Mouse (Mus musculus) olfactory bulb, adult 2 months (tissue): ENCODE measurements around the gene Dnajb8. TPM values are rescaled to one million over a fixed set of nuclear protein-coding genes. Genes with fewer than 3 reads are reported as not detected.

Experiments used
- H3K27ac ChIP-seq: fragments of 200-500 bp; 2 replicates; pipeline ENCODE4 v1.5.1; 2012; ENCODE audit warnings: low read depth, low read length; ENCODE audit not compliant: insufficient read depth
- H3K4me1 ChIP-seq: fragments of 200-500 bp; 2 replicates; pipeline ENCODE4 v1.6.1; 2012; ENCODE audit warnings: low read length; ENCODE audit not compliant: control insufficient read depth, insufficient read depth
- H3K4me3 ChIP-seq: fragments of 200-500 bp; 2 replicates; pipeline ENCODE4 v1.5.1; 2012; ENCODE audit warnings: mild to moderate bottlenecking, low read depth, low read length, moderate library complexity; ENCODE audit not compliant: insufficient read depth
- CTCF ChIP-seq: fragments of 200-500 bp; IDR thresholded peaks from 2 replicates; pipeline ENCODE4 v1.5.1; 2012; ENCODE audit warnings: low read depth, mild to moderate bottlenecking, low read length, moderate library complexity; ENCODE audit not compliant: insufficient read depth
- POLR2A ChIP-seq: fragments of 200-500 bp; IDR thresholded peaks from 2 replicates; pipeline ENCODE4 v1.6.1; 2012; ENCODE audit warnings: mild to moderate bottlenecking, low read depth, low read length, moderate library complexity; ENCODE audit not compliant: insufficient read depth
- WGBS: fragments of 180-500 bp; shearing (Covaris S2); methylation state at CpG from one replicate; pipeline ENCODE4 v1.1.7; 2018; 5-methylcytosine and 5-hydroxymethylcytosine counted together
- polyA plus RNA-seq: library from polyadenylated mRNA; stranded (reverse); fragments of >200 nt; gene quantifications from 2 replicates; pipeline ENCODE4 v1.2.4, GENCODE M21; 2012; ENCODE audit warnings: low replicate concordance; ENCODE audit not compliant: missing spikeins, insufficient read depth, insufficient read length

The Dnajb8 gene
- not detected in 2 replicates for polyA plus RNA-seq

- TF ChIP-seq CTCF (no peak), POLR2A (no peak)
- 64% methylated on average over 10 of the region's 10 CpGs for WGBS
- no peak within 1 kb of the TSS for H3K4me3 ChIP-seq
- H3K4me1 ChIP-seq = no peaks in the 10 kb centered on the region
- no peak within 1 kb of the TSS for H3K27ac ChIP-seq
Measured at GRCm38 (mm10) chr6:88221968-88222367, at the start of gene Dnajb8. Gene Dnajb8, plus strand, starts transcription at chr6:88222268.

- 91% methylated on average over 3 of the region's 3 CpGs for WGBS
- Histone ChIP-seq H3K27ac (no peak overlapping the region), H3K4me3 (no peak overlapping the region), H3K4me1 (no peaks in the 10 kb centered on the region)
- TF ChIP-seq CTCF (no peak), POLR2A (no peak)
Measured at GRCm38 (mm10) chr6:88174191-88174590, 47.9 kb upstream of the Dnajb8 start.

GRCm38 (mm10) chr6:88174676-88175075 lies 47.4 kb upstream of the Dnajb8 start:
- H3K27ac ChIP-seq = no peak overlapping the region
- H3K4me3 ChIP-seq = no peak overlapping the region
- WGBS = 83% methylated on average over 2 of the region's 2 CpGs
- no peaks in the 10 kb centered on the region for H3K4me1 ChIP-seq
- TF ChIP-seq CTCF = no peak
- TF ChIP-seq POLR2A = no peak

GRCm38 (mm10) chr6:88184671-88185070 lies 37.4 kb upstream of the Dnajb8 start:
- peaks cover 4% of the 10 kb centered on the region; the same call in 1 of the 2 replicates for H3K4me1 ChIP-seq
- WGBS = 76% methylated on average over 4 of the region's 4 CpGs
- H3K4me3 ChIP-seq = no peak overlapping the region
- no peak overlapping the region for H3K27ac ChIP-seq
- TF ChIP-seq CTCF (no peak), POLR2A (no peak)

- WGBS = 70% methylated on average over 6 of the region's 6 CpGs
Measured at GRCm38 (mm10) chr6:88188148-88188547, 33.9 kb upstream of the Dnajb8 start.

GRCm38 (mm10) chr6:88189312-88190042 lies 32.6 kb upstream of the Dnajb8 start:
- TF ChIP-seq CTCF = peak; percentile 99
- no peak for TF ChIP-seq POLR2A
- WGBS = under 1% methylated on average over 56 of the region's 56 CpGs
- peaks cover 16% of the 10 kb centered on the region for H3K4me1 ChIP-seq
- H3K4me3 ChIP-seq = peak overlapping the region; percentile 55
- no peak overlapping the region for H3K27ac ChIP-seq

More at GRCm38 (mm10) chr6:88188148-88188547, 33.9 kb upstream of the Dnajb8 start:
- Histone ChIP-seq H3K4me1 (peaks cover 9% of the 10 kb centered on the region; the same call in 1 of the 2 replicates), H3K27ac (no peak overlapping the region), H3K4me3 (no peak overlapping the region)
- TF ChIP-seq CTCF (no peak), POLR2A (no peak)

GRCm38 (mm10) chr6:88190043-88190309 lies 32.1 kb upstream of the Dnajb8 start:
- Histone ChIP-seq H3K4me3 (peak overlapping the region; percentile 55), H3K27ac (no peak overlapping the region), H3K4me1 (peaks cover 16% of the 10 kb centered on the region)
- 9% methylated on average over 13 of the region's 13 CpGs for WGBS
- no peak for TF ChIP-seq CTCF
- no peak for TF ChIP-seq POLR2A

- TF ChIP-seq POLR2A (no peak), CTCF (no peak)
- H3K4me1 ChIP-seq = peaks cover 16% of the 10 kb centered on the region
- no peak overlapping the region for H3K27ac ChIP-seq
- WGBS = 25% methylated on average over 49 of the region's 49 CpGs
- no peak overlapping the region for H3K4me3 ChIP-seq
Measured at GRCm38 (mm10) chr6:88190310-88191023, 31.6 kb upstream of the Dnajb8 start.

- no peak overlapping the region for H3K4me3 ChIP-seq
- TF ChIP-seq POLR2A (no peak), CTCF (no peak)
- peaks cover 16% of the 10 kb centered on the region for H3K4me1 ChIP-seq
- H3K27ac ChIP-seq = no peak overlapping the region
- WGBS = 78% methylated on average over 6 of the region's 6 CpGs
Measured at GRCm38 (mm10) chr6:88191024-88191365, 31.1 kb upstream of the Dnajb8 start.
